Comparison of ENCODE assay signal across 20 mouse cellular contexts in the genomic region with DNA sequence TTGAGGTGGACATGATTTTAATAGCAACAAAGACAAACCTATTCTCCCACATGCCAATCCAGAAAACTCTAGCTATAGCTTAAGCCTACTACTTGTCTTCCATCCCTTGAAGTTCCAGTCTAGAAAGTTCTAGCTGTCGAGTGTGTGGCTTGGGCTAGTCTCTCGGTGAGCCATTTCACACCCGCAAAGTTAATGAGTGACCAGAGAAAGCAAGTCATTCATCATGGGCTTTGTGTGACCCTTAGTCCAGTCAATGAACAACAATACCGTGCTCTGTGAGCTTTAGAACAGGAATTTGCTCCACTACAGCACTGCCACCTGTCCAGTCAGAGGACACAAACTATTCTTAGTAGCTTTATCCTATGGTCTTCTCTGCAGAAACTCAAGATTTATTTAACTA. TPM values are rescaled to one million over a fixed set of nuclear protein-coding genes. Genes with fewer than 3 reads are reported as not detected.
DNase-seq lines count a peak whose midpoint lies in the region; ATAC-seq and TF ChIP-seq lines count a peak whose summit lies in the region.
"Had no signal": no experiment of that assay in that cellular context is flagged by ENCODE, and none has a peak within 500 bp of the region (broad histone marks: within the 10 kb centered on the region; RNA-seq: fewer than 3 reads in every experiment).

No protein-coding gene starts in this region.

- H3K9ac ChIP-seq in liver, adult 2 months (ENCODE audit: low read depth, low read length): no peak overlapping the region
- no peak overlapping the region for H3K9ac ChIP-seq in liver, embryonic 12.5 days
- H3K9ac ChIP-seq in kidney, embryonic 16.5 days (replicated peaks; ENCODE audit: low read length): no peak overlapping the region
- no peak overlapping the region for H3K9ac ChIP-seq in liver, embryonic 14.5 days (replicated peaks)
- H3K9ac ChIP-seq: hindbrain, embryonic 12.5 days; neural tube, embryonic 12.5 days had no signal

- no peak for TF ChIP-seq EP300 in liver, embryonic 14.5 days (IDR thresholded peaks at IDR 0.05; ENCODE audit: low read depth)

- H3K9me3 ChIP-seq in liver, embryonic 12.5 days (replicated peaks): no peaks in the 10 kb centered on the region
- H3K9me3 ChIP-seq in kidney, embryonic 16.5 days (ENCODE audit: low read length): no peaks in the 10 kb centered on the region
- H3K9me3 ChIP-seq in liver, embryonic 14.5 days (ENCODE audit: control insufficient read depth, low read length): no peaks in the 10 kb centered on the region
- H3K9me3 ChIP-seq: hindbrain, embryonic 12.5 days; neural tube, embryonic 12.5 days had no signal

- no peak for TF ChIP-seq POLR2A in liver, adult 2 months (IDR thresholded peaks at IDR 0.05; ENCODE audit: extremely low read depth, insufficient read depth, low read length)

- no peaks in the 10 kb centered on the region for H3K36me3 ChIP-seq in liver, adult 2 months (ENCODE audit: control insufficient read depth, insufficient read depth, low read length)
- H3K36me3 ChIP-seq in liver, embryonic 12.5 days: no peaks in the 10 kb centered on the region
- H3K36me3 ChIP-seq in kidney, embryonic 16.5 days (ENCODE audit: insufficient read depth, low read length): no peaks in the 10 kb centered on the region
- no peaks in the 10 kb centered on the region for H3K36me3 ChIP-seq in liver, embryonic 14.5 days (replicated peaks; ENCODE audit: control insufficient read depth, insufficient read depth, low read depth)
- H3K36me3 ChIP-seq: hindbrain, embryonic 12.5 days; neural tube, embryonic 12.5 days had no signal

- ATAC-seq in liver, embryonic 12.5 days: no peak
- peak; percentile 89 for ATAC-seq in kidney, embryonic 16.5 days (ENCODE audit: low FRiP score, low TSS enrichment)
- ATAC-seq in liver, embryonic 14.5 days (ENCODE audit: insufficient read depth): no peak
- ATAC-seq: forebrain, embryonic 14.5 days had no signal

- no peak for TF ChIP-seq CTCF in liver, adult 2 months (IDR thresholded peaks at IDR 0.05; ENCODE audit: low read depth, low read length)
- TF ChIP-seq CTCF in liver, embryonic 14.5 days (IDR thresholded peaks at IDR 0.05; ENCODE audit: low read depth): no peak

- DNase-seq in liver, adult 2 months (ENCODE audit: extremely low read depth, low read depth, low spot score): peak; percentile 91
- peak in 2 of 3 experiments; percentile 4 to 6 for DNase-seq in liver, embryonic 14.5 days (ENCODE audit: low read depth in 3 of 3, low spot score in 3 of 3)
- DNase-seq in yolk sac, embryonic 10.5 days (ENCODE audit: low spot score): peak; percentile 77
- DNase-seq in cerebellum, postnatal 36 days: no peak
- no peak for DNase-seq in gastrocnemius, postnatal 25 days
- no peak for DNase-seq in right cerebral cortex, postnatal 36 days (ENCODE audit: low spot score in 2 of 2)
- DNase-seq: adrenal gland, adult 8-10 months; cerebellum, postnatal 10 days; layer of hippocampus, postnatal 36 days; left cerebral cortex, postnatal 4 days; lung, adult 18-20 months; thymus, postnatal 36 days had no signal

- no peak overlapping the region for H3K4me3 ChIP-seq in liver, adult 2 months (ENCODE audit: insufficient read depth, low read depth, low read length)
- H3K4me3 ChIP-seq in liver, embryonic 12.5 days: no peak overlapping the region
- no peak overlapping the region for H3K4me3 ChIP-seq in kidney, embryonic 16.5 days (ENCODE audit: low read length)
- no peak overlapping the region for H3K4me3 ChIP-seq in liver, embryonic 14.5 days (ENCODE audit: insufficient read depth in 1 of 2, low read depth in 2 of 2, low read length in 2 of 2)
- H3K4me3 ChIP-seq: hindbrain, embryonic 12.5 days; neural tube, embryonic 12.5 days had no signal

- 37% methylated on average over 4 of the region's 4 CpGs for WGBS in liver, adult 2 months
- WGBS in liver, embryonic 12.5 days (ENCODE audit: insufficient replicate concordance): 64% methylated on average over 4 of the region's 4 CpGs
- 47% methylated on average over 4 of the region's 4 CpGs for WGBS in kidney, embryonic 16.5 days
- 56% methylated on average over 4 of the region's 4 CpGs for WGBS in liver, embryonic 14.5 days (ENCODE audit: insufficient replicate concordance)

- H3K79me2 ChIP-seq in liver, adult 2 months (ENCODE audit: control insufficient read depth, insufficient read depth, low read length): no peaks in the 10 kb centered on the region

- H3K4me2 ChIP-seq in liver, embryonic 12.5 days: no peak overlapping the region
- H3K4me2 ChIP-seq in kidney, embryonic 16.5 days (replicated peaks; ENCODE audit: low read depth, low read length): no peak overlapping the region
- no peak overlapping the region for H3K4me2 ChIP-seq in liver, embryonic 14.5 days (ENCODE audit: low read depth)
- H3K4me2 ChIP-seq: hindbrain, embryonic 12.5 days; neural tube, embryonic 12.5 days had no signal

- H3K4me1 ChIP-seq in liver, adult 2 months (ENCODE audit: control insufficient read depth, insufficient read depth, low read length): peaks cover 6% of the 10 kb centered on the region
- no peaks in the 10 kb centered on the region for H3K4me1 ChIP-seq in liver, embryonic 12.5 days
- H3K4me1 ChIP-seq in kidney, embryonic 16.5 days (ENCODE audit: insufficient read depth, low read length): 0 out of 2 replicates have a peak, but pooled peaks cover 5% of the 10 kb centered on the region
- no peaks in the 10 kb centered on the region for H3K4me1 ChIP-seq in liver, embryonic 14.5 days (replicated peaks; ENCODE audit: control insufficient read depth in 2 of 2, insufficient read depth in 2 of 2, low read length in 1 of 2)
- H3K4me1 ChIP-seq: hindbrain, embryonic 12.5 days; neural tube, embryonic 12.5 days had no signal

- H3K27ac ChIP-seq in liver, adult 2 months (replicated peaks; ENCODE audit: insufficient read depth, low read depth, low read length): no peak overlapping the region
- H3K27ac ChIP-seq in liver, embryonic 12.5 days: no peak overlapping the region
- peak overlapping the region; percentile 55; the same call in 1 of the 2 replicates for H3K27ac ChIP-seq in kidney, embryonic 16.5 days (ENCODE audit: low read length)
- no peak overlapping the region for H3K27ac ChIP-seq in liver, embryonic 14.5 days
- H3K27ac ChIP-seq: hindbrain, embryonic 12.5 days; neural tube, embryonic 12.5 days had no signal

- H3K27me3 ChIP-seq in liver, adult 2 months (ENCODE audit: control insufficient read depth, insufficient read depth, low read length): no peaks in the 10 kb centered on the region; the same call in 1 of the 2 replicates
- H3K27me3 ChIP-seq in liver, embryonic 12.5 days (replicated peaks): no peaks in the 10 kb centered on the region
- H3K27me3 ChIP-seq in kidney, embryonic 16.5 days (ENCODE audit: insufficient read depth, low read length): no peaks in the 10 kb centered on the region
- H3K27me3 ChIP-seq in liver, embryonic 14.5 days (ENCODE audit: control insufficient read depth, insufficient read depth, low read length): no peaks in the 10 kb centered on the region
- H3K27me3 ChIP-seq: hindbrain, embryonic 12.5 days; neural tube, embryonic 12.5 days had no signal

RNA-seq across cellular contexts. Expression of gene Casr, which starts 16.6 kb away (rescaled TPM):
- total RNA-seq in liver, adult 2 months (2014; rRNA removed): not detected in 2 replicates
- polyA plus RNA-seq in liver, adult 2 months (2012; rRNA removed): not detected in 2 replicates
- polyA plus RNA-seq in liver, embryonic 12.5 days (2016; fragmentation: Nextera tagmentation; extraction: Ambion mirVana): not detected in 2 replicates
- 0.87 and 1.3 TPM in 2 replicates for polyA plus RNA-seq in kidney, embryonic 16.5 days (2015; fragmentation: Nextera tagmentation; extraction: Ambion mirVana)
- not detected in 2 replicates for polyA plus RNA-seq in liver, embryonic 14.5 days (2012; rRNA removed)
- not detected in 2 replicates for polyA plus RNA-seq in liver, embryonic 14.5 days (2014; fragmentation: Nextera tagmentation; extraction: Ambion mirVana)
- under 1 TPM; 0.43 to 0.94 TPM for total RNA-seq in gastrocnemius, postnatal 25 days (2021)
- total RNA-seq: adrenal gland, adult 8-10 months; megakaryocyte-erythroid progenitor cell, adult 5-6 weeks; MEL had no signal
- polyA plus RNA-seq: forebrain, embryonic 14.5 days; heart, postnatal 0 days; neural tube, embryonic 12.5 days had no signal

Comparison
In these comparisons a context has a peak if more than half of its experiments do, and no peak if none do; other contexts are left out.
1. DNase-seq: peak in liver, adult 2 months (single experiment), liver, embryonic 14.5 days (2 of 3) and yolk sac, embryonic 10.5 days (single experiment); none in cerebellum, postnatal 36 days (0 of 2), gastrocnemius, postnatal 25 days (single experiment) and right cerebral cortex, postnatal 36 days (0 of 2).